ENCODE assay signal across 11 mouse cellular contexts in genomic region chr1:127242888-127243588, GRCm38 (mm10). TPM values are rescaled to one million over a fixed set of nuclear protein-coding genes. Genes with fewer than 3 reads are reported as not detected.
DNase-seq lines count a peak whose midpoint lies in the region; ATAC-seq and TF ChIP-seq lines count a peak whose summit lies in the region.
"Had no signal": no experiment of that assay in that cellular context is flagged by ENCODE, and none has a peak within 500 bp of the region (broad histone marks: within the 10 kb centered on the region; RNA-seq: fewer than 3 reads in every experiment).

No protein-coding gene starts in this region.

- H3K4me1 ChIP-seq in heart, adult 2 months (ENCODE audit: control insufficient read depth, insufficient read depth, low read length), result peaks cover 17% of the 10 kb centered on the region
- peaks cover 2% of the 10 kb centered on the region; the same call in 1 of the 2 replicates for H3K4me1 ChIP-seq in lung, embryonic 16.5 days (replicated peaks; ENCODE audit: control insufficient read depth, insufficient read depth, low read length)

- no peaks in the 10 kb centered on the region for H3K27me3 ChIP-seq in heart, adult 2 months (ENCODE audit: control insufficient read depth, insufficient read depth, low read length)
- no peaks in the 10 kb centered on the region for H3K27me3 ChIP-seq in lung, embryonic 16.5 days (ENCODE audit: control insufficient read depth, insufficient read depth, low read depth, low read length)
- H3K27me3 ChIP-seq: midbrain, embryonic 12.5 days had no signal

- H3K27ac ChIP-seq in heart, adult 2 months, result peak overlapping the region; percentile 15
- 0 out of 2 replicates have a peak overlapping the region, but pooled peaks have one; percentile 20 for H3K27ac ChIP-seq in lung, embryonic 16.5 days (ENCODE audit: low read length)
- H3K27ac ChIP-seq: midbrain, embryonic 12.5 days had no signal

- peak overlapping the region; percentile 24; the same call in 1 of the 2 replicates for H3K4me3 ChIP-seq in heart, adult 2 months
- H3K4me3 ChIP-seq in lung, embryonic 16.5 days (ENCODE audit: low read length), result no peak overlapping the region
- H3K4me3 ChIP-seq: midbrain, embryonic 12.5 days had no signal

- TF ChIP-seq POLR2A in heart, adult 2 months (IDR thresholded peaks at IDR 0.05; ENCODE audit: insufficient read depth, low read depth, low read length), result no peak

- no peak for ATAC-seq in lung, embryonic 16.5 days (ENCODE audit: low read depth)
- ATAC-seq in neutrophil, adult 5-6 weeks (ENCODE audit: extremely low read depth, insufficient number of reproducible peaks, low FRiP score, poor library complexity, severe bottlenecking), result peak; percentile 18

- 38% methylated on average over 6 of the region's 6 CpGs for WGBS in heart, adult 2 months
- 56% methylated on average over 6 of the region's 6 CpGs for WGBS in lung, embryonic 16.5 days

- no peak for TF ChIP-seq CTCF in heart, adult 2 months (IDR thresholded peaks at IDR 0.05)

- no peaks in the 10 kb centered on the region for H3K9me3 ChIP-seq in lung, embryonic 16.5 days (ENCODE audit: control insufficient read depth, low read length)
- H3K9me3 ChIP-seq: midbrain, embryonic 12.5 days had no signal

- H3K36me3 ChIP-seq in heart, adult 2 months (ENCODE audit: control insufficient read depth, insufficient read depth, low read length), result no peaks in the 10 kb centered on the region
- no peaks in the 10 kb centered on the region for H3K36me3 ChIP-seq in lung, embryonic 16.5 days (ENCODE audit: control insufficient read depth, insufficient read depth, low read length)
- H3K36me3 ChIP-seq: midbrain, embryonic 12.5 days had no signal

- H3K9ac ChIP-seq in heart, adult 2 months (ENCODE audit: low read depth, low read length), result 0 out of 2 replicates have a peak overlapping the region, but pooled peaks have one; percentile 9
- no peak overlapping the region for H3K9ac ChIP-seq in lung, embryonic 16.5 days (ENCODE audit: low read length)
- H3K9ac ChIP-seq: midbrain, embryonic 12.5 days had no signal

- TF ChIP-seq EP300 in heart, adult 2 months (IDR thresholded peaks at IDR 0.05; ENCODE audit: insufficient read depth, low read depth, low read length), result no peak

- peak overlapping the region; percentile 32; the same call in 1 of the 2 replicates for H3K4me2 ChIP-seq in lung, embryonic 16.5 days (ENCODE audit: low read depth, low read length)
- H3K4me2 ChIP-seq: midbrain, embryonic 12.5 days had no signal

- DNase-seq in heart, adult 2 months, result no peak
- no peak for DNase-seq in heart, postnatal 25 days (ENCODE audit: low spot score)
- DNase-seq in lung, postnatal 14 days, result no peak
- DNase-seq in liver, result peak; percentile 6
- no peak for DNase-seq in thymus, postnatal 25 days
- DNase-seq in gastrocnemius, postnatal 4 days (ENCODE audit: low spot score in 2 of 2), result no peak
- DNase-seq: adrenal gland, postnatal 36 days; kidney, postnatal 36 days had no signal

- intact Hi-C loops in heart, adult 2 months (cut with DNase I), result no loop called here
- intact Hi-C loops in heart, postnatal 25 days (cut with DNase I), result no loop called here

- H3K79me2 ChIP-seq in heart, adult 2 months (replicated peaks; ENCODE audit: control insufficient read depth, insufficient read depth, low read length), result peaks cover 4% of the 10 kb centered on the region

RNA-seq across cellular contexts. Expression of gene Mgat5, which starts 38.2 kb away (rescaled TPM):
- total RNA-seq in heart, adult 2 months (2021), result 10 to 100 TPM; 13.6 to 16.7 TPM
- polyA plus RNA-seq in heart, adult 2 months (2012; rRNA removed), result 5.6 and 8.4 TPM in 2 replicates
- 10 to 100 TPM; 14.1 to 14.8 TPM for total RNA-seq in heart, postnatal 25 days (2021)
- 4.1 and 4.3 TPM in 2 replicates for polyA plus RNA-seq in lung, embryonic 16.5 days (2015; fragmentation: Nextera tagmentation; extraction: Ambion mirVana)
- total RNA-seq in neutrophil, adult 5-6 weeks (2017), result 15.1 and 18.9 TPM in 2 replicates
- 1 to 10 TPM; 5.9 to 6.1 TPM for total RNA-seq in gastrocnemius, postnatal 4 days (2021)
